Mouse (Mus musculus): ENCODE measurements at regions not wholly inside any gene's neighbourhood (a gene's known extent, or its start where the extent isn't known, plus 50 kb on each side); places are given as distances from the start of the nearest gene placed in this dataset.

- no peak for TF ChIP-seq POLR2A (IDR thresholded peaks at IDR 0.05; ENCODE audit: low read depth, low read length)
- no peak for TF ChIP-seq CTCF (IDR thresholded peaks at IDR 0.05; ENCODE audit: extremely low read depth, insufficient read depth, insufficient read length, insufficient replicate concordance)
Observed at GRCm38 (mm10) chr5:102395608-102396146, 85.5 kb upstream of the Arhgap24 start.

Data from spleen, adult 2 months (tissue).